Mouse (Mus musculus): ENCODE measurements at regions not wholly inside any gene's neighbourhood (a gene's known extent, or its start where the extent isn't known, plus 50 kb on each side); places are given as distances from the start of the nearest gene placed in this dataset.

DNA sequence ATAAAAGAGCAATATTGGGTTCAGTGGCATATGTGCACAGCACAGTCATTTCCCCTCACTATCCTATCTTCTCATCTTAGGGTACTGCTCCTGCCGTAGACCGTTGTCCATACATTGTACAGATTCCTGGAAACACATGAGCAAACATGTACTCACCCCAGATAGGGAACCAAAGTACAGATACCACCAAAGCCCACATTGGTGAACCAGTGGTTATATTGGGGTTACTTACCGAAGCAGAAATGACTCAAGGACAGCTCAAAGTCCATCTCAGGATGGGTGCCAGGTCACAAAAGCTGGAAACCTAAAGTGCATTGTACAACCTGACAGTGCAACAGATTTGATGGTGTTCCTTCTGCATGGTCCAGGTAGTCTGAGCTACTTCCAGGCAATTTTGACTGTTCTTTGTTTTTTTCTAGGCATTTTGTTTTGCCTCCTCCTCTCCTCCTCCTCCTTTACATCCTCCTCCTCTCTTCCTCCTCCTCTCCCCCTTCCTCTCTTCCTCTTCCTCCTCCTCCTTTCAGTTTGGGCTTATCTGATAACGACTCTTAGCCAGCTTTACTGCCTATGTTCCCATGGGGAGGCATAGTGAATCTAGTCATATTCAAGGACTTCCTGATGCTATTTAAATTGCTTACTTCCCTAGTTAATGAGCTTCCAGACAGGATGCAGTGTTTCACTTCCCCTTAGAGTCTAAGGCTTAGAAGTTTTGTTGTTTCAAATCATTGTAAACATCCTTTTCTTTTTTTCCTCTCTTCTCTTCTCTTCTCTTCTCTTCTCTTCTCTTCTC, 65.1 kb upstream of the Tab2 start:
- in situ Hi-C loops (cut with MboI, MseI): loop anchor here (25.0 kb wide), 1 partner anchor 1491 kb away; no protein-coding TSS in a partner anchor

DNA sequence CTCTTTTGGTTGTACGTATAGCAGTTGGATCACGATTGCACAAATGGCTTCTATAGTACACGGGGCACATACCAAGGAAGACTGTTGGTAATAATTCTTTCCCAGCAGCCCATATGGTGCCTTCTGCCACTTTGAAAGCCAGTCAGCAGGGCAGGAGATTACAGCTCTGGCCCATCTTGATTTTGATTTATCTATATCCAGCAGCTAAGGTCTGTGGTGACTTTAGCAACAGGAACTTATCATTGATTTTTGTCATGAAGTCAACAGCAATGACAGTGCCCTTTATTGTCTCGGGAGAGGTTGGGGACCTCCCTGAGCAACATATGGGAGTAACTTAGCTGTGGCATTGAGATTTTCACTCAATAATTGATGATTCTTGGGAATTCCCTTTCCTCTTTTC, 64.1 kb upstream of the Tab2 start:
- in situ Hi-C loops (cut with MboI, MseI): loop anchor here (25.0 kb wide), 1 partner anchor 1492 kb away; no protein-coding TSS in a partner anchor

DNA sequence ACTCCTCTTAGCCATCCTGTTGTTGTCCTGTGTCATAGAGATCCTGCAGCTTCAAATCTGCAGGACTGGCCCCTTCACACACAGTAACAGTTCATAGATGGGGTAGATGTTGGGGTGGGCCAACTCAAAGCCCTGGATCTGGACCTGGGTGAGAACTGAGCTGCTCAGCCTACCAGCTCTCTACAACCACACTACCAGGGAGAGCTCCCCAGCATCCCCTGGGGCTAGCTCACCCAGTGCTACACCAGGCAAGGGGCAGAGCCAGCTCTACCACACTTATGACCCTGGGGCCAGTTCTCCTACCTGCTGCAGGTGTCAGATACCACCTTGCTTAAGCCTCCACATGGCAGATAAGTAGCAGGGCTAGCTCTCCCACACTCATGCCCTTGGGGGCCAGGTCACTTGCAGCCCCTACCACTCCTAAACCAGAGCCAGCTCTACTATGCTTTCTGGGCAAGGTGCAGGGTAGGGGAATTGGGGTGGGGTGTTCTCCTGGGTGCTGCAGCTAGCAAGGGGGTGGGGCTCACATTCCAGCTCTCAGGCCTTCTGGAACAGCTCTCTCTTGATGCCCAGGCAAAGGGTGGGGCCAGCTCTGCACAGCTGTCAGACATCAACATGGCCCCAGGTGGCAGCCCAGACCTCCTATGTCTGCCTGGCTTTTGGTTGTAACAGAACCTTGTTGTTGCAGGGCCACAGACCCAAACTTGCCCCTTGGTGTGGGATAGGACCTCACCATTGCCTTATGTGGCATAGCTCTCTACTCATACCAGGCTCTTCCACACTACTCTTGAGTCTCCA, 62.4 kb upstream of the Tab2 start:
- in situ Hi-C loops (cut with MboI, MseI): loop anchor here (25.0 kb wide), 1 partner anchor 1494 kb away; no protein-coding TSS in a partner anchor

DNA sequence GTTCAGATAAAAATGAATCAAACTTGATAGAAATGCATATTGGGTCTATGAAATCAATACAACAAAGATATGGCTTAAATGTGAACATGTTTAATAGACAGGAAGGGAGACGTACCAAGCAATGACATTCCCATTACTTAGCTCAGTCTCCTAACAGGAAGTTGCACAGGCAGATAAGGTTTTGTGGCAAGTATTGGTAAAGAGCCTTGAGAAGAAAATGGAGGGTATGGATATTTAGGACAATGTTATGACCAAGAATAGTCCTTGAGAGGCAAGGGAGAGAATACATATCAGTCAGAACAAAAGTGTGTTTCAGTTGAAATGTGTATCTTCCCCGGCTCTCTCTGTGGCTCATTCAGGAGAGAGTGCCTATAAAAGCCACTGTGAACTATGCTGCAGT, 60.7 kb upstream of the Tab2 start:
- in situ Hi-C loops (cut with MboI, MseI): loop anchor here (25.0 kb wide), 1 partner anchor 1496 kb away; no protein-coding TSS in a partner anchor

DNA sequence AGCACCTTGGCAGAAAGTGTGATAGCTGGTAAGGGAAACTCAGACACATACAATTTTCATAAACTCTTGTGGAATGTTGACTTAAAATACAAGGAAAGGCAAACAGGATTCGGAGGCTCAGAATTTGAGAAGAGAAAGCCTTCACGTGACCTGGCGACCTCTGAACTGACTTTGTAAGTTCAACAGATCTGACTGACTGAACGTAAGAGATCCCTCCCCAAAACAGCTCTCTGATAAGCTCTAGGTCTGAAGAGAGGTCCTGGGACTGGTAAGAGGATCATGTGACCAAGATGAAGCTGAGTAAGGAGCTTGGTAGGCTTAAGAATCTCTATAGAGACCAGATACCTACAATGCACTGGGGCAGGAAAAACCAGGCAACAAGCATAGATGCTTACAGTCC, 55.7 kb upstream of the Tab2 start:
- in situ Hi-C loops (cut with MboI, MseI): loop anchor here (25.0 kb wide), 1 partner anchor 1501 kb away; no protein-coding TSS in a partner anchor

DNA sequence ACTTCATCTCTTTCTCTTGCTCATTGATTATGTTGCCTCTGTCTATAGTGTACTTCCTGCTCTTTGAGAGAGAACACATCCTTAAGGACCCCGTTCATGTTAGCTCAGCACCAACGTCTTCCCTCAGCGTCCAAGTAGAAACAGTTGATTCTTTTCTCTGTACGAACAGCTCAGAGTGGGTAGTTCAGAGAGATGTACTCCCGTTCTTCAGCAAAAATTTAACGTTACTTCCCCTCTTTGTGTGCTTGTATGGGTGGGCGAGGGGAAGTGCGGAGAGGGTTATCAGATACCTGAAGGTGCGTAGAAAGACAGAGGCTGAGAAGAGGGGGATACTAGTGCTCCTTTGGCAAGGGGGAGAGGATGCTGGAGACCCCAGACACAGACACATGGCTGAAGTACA, 55.1 kb upstream of the Tab2 start:
- in situ Hi-C loops (cut with MboI, MseI): loop anchor here (25.0 kb wide), 1 partner anchor 1501 kb away; no protein-coding TSS in a partner anchor

DNA sequence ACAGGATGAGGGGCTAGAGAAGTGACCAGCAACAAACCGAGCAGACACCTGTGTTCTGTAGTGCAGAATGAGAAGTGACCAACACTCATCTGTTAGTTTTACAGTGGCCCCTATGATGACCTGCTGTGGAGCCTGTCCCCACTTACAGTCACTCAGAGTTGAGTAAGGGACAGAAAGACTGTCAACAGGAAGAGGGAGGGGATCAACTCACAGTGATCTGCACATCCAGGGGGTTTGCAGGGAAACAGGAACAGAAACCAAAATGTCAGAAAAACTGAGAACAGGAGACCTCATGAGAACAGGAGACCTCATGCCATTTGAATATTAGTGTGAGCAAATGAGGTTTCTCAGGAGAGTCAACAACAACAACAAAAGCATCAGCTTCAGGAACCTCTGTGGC, 53.8 kb upstream of the Tab2 start:
- in situ Hi-C loops (cut with MboI, MseI): loop anchor here (25.0 kb wide), 1 partner anchor 1502 kb away; no protein-coding TSS in a partner anchor

DNA sequence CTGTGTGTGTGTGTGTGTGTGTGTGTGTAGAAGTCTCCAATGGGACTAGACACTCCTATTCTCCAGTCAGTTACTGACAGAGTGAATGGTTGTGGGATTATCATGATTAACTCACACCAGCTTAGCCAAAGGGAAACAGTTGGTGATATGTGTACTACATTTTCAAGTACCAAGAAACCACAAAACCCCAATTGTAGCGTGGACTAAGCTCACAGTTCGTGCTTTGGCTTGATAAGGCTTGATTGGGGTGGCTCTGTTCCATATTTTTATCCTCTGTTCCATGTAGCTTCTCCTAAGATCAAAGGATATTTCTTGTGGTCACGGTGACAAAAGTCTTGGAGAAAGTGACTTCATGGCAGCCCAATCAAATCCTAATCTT, 51.9 kb upstream of the Tab2 start:
- in situ Hi-C loops (cut with MboI, MseI): loop anchor here (25.0 kb wide), 1 partner anchor 1504 kb away; no protein-coding TSS in a partner anchor

DNA sequence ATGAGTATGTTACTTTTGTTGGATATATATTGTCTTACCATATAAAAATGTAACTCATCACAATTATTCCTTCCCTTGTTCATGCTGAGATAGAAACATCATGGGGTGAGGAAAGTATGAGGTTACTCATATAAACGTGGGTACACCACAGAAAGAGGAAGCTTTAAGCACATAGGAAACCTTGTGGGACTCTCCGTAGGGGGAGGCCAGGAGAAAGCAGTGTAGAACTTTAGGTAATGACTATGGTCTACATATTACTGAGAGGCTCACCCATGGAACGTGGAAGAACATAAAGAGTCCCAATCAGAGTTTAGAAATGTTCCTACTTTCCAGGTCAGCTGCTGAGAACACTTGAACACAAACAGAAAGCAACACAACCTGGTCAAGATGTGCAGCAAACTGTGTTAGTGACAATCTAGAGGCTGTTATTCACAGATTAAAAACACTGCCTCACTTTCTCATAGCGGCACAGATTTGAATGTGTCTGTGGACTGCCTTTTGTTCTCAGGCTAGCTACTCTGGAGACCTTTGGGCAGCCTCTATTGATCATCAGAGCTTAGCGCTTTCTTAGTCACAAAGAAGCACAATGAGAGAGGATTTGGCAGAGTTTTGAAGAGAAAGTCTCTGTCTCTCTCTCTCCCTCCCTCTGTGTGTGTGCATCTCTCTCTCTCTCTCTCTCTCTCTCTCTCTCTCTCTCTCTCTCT, 51.4 kb upstream of the Tab2 start:
- in situ Hi-C loops (cut with MboI, MseI): loop anchor here (25.0 kb wide), 1 partner anchor 1505 kb away; no protein-coding TSS in a partner anchor

Data from T-helper 2 cell (primary cell).